Mouse (Mus musculus) lung, postnatal 14 days (tissue): ENCODE measurements around the gene Tmem177.

ENCODE experiments used
- DNase-seq: peaks from one replicate; pipeline ENCODE4 v3.0.0; 2021

The Tmem177 gene

DNA sequence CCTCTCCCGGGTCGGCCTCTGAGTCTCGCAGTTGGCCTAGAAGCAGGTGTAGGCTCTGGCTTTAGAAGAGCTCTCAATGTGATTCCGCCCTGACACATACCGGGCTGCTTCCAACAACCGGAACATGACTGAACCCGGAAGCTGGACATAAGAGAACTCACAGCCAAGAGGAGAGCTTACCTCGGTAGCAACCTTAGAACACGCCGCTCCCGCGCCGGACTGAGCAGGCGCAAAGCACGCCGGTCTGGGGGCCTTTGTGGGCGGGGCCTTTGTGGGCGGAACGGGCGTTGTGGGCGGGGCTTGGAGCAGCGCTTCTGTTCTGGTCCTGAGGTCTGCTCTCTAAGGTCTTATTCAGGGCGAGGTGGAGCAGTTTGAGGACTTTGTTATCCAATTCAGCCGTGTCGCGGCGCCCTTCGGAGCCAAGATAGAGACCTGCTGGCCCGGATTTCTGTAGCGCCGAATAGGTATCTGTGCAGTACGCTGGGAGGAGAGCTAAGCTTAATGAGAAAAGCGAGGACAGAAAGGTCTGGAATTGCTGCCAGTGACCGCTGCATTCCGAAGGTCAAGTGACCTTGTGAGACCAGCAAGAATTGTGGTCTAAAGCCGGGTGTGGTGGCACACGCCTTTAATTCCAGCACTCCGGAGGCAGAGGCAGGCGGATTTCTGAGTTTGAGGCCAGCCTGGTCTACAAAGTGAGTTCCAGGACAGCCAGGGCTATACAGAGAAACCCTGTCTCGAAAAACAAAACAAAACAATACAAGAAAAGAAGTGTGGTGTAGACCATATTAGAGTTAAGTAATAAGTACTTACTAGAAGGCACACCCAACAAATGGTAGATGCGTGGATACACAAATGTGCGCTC is at the start of gene Tmem177:
TSS of gene Tmem177 (minus strand) at position 256 of the 862 bp plus-strand sequence.
- peak; percentile 98 for DNase-seq

GRCm38 (mm10) chr1:119959920-119960319 is 46.9 kb upstream of the Tmem177 start:
- no peak for DNase-seq

GRCm38 (mm10) chr1:119959464-119959863 is 46.5 kb upstream of the Tmem177 start:
- no peak for DNase-seq

GRCm38 (mm10) chr1:119957716-119958222 is 44.8 kb upstream of the Tmem177 start:
- DNase-seq: no peak

DNA sequence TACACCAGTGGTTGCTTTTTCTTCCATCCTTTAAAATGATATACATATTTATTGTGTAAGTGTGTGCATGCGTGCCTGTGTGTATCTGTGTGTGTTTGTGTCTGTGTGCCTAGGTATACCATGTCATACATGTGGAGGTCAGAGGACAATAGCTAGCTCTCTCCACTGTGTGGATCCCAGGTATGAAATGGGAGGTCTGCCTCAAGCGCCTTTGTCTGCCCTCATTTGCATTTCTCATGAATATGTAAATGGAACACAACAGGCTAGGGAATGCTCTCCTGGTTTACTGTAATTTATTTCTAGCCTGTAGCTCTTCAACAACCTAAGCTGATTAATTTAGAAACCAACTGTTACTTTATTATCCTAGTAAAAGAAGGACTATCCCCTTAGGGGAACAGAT is 41.7 kb upstream of the Tmem177 start:
- no peak for DNase-seq

- no peak for DNase-seq
Measured at GRCm38 (mm10) chr1:119953456-119953855, 40.4 kb upstream of the Tmem177 start.

DNA sequence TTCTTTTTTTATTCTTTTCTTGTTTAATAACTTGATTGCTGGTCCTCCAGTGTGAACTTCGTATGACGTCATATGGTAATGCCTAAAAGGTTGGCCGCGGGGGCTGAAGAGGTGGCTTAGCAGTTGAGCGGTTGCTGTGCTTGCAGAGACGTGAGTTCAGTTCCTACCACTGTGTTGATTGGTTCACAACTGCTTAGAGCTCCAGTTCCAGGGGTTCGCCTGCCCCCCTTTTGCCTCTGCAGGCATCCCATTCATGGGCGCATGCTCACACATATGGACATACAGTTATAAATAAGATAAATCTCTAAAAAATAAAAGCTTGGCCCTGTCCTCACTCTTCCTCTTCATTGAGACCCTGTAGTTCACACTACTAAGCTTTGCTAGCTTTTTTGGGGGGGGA is 37.1 kb upstream of the Tmem177 start:
- no peak for DNase-seq

- no peak for DNase-seq
Measured at GRCm38 (mm10) chr1:119936861-119937260, 23.9 kb upstream of the Tmem177 start.

DNA sequence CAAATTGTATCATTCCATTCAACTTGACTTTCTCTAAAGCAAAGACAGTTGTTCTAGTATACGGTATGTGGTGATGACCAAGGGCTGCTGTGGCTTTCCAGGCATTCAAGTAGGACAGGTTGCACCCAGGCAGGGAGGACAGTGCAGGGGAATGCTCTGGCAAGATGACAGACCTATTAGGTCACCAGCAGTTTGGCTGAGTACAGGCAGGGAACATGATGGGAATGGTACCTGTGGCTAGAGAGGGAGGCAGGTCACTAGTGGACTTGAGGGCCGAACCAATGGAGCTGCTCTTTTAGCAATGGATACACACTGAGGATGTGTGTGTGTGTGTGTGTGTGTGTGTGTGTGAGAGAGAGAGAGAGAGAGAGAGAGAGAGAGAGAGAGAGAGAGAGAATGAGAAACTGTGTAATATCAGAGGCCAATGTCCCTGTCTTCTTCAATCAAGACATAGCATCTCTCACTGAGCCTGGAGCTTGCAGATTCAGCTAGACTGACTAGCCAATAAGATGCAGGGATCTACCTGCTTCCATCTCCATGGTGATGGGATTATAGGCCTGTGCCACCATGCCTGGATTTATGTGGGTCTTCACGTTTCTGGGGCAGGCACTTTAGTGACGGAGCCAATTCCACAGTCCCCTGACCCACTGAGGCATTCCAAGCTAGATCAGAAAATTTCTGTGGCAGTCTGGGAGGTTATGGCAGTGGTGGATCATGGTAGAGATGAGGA is 18.6 kb upstream of the Tmem177 start:
- no peak for DNase-seq

- DNase-seq: peak; percentile 4
Measured at GRCm38 (mm10) chr1:119929715-119930114, 16.7 kb upstream of the Tmem177 start.

DNA sequence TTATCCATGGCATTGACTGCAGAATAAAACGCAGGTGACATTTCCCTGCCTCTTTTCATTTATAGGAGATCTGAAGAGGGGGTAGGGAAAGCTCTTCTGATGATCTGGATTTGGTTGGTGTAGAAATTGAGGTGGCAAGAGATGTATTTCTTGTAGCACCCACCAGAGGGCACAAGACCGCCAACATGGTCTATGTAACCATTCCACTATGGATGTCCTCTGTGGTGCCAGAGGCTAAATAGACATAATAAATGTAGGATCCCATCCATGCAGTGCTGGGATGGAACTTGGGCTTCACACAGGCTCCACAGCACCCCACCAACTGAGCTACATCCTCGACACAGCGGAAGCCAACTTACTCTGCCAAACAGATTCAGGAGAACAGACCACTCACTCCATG is 6.3 kb upstream of the Tmem177 start:
- peak; percentile 26 for DNase-seq

GRCm38 (mm10) chr1:119916823-119917371 is 3.9 kb upstream of the Tmem177 start:
- no peak for DNase-seq

GRCm38 (mm10) chr1:119907206-119907748 is 5.7 kb downstream of the Tmem177 start:
- DNase-seq: no peak

DNA sequence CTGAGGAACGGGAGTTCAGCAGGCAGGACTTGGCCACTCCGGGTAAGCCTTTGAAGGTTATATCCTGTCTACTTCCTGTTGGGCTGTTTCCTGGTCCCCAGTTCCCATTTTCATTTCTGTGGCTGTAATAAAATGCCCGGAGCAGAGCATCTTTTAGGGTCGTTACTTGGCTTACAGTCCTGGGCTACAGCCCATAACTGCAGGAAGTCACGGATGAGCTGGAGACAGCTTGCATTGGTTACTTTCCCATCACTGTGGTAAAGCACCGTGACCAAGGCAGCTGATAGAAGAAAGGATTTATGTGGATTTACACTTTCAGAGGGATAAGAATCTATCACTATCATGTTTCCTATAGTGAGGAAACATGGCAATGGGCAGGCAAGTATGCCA is 9.8 kb downstream of the Tmem177 start:
- DNase-seq: no peak

DNA sequence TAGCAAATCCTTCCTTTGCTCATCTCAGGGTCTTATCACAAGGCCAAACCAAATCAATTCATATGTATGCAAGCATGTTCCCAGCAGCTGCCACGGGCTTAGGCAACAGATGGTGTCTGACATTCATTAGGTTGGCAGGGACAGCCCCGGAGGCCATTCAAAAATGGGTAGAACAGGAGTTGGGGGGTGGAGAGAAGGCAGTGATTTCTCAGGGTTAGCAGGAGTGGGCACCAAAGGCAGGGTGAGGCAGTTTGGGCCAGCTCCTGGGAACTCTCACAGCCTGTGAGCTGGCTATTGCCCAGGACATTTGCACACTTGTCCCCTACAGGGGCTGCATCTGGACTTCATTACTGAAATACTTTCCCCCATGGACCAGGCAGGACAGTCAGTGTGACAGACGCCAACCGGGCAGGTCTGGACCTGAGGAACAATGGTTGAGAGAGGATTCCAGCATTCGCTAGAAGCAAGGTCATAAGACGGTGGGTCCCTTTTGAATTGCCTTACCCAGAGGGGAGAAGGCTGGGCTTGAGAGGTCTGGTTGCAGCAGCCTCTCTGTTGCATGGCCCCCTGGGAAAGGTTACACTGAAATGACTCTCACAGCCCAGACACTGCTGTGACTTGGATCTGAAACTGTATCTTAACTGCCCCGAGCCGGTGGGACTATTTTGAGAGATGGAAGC is 10.3 kb downstream of the Tmem177 start:
- no peak for DNase-seq

DNA sequence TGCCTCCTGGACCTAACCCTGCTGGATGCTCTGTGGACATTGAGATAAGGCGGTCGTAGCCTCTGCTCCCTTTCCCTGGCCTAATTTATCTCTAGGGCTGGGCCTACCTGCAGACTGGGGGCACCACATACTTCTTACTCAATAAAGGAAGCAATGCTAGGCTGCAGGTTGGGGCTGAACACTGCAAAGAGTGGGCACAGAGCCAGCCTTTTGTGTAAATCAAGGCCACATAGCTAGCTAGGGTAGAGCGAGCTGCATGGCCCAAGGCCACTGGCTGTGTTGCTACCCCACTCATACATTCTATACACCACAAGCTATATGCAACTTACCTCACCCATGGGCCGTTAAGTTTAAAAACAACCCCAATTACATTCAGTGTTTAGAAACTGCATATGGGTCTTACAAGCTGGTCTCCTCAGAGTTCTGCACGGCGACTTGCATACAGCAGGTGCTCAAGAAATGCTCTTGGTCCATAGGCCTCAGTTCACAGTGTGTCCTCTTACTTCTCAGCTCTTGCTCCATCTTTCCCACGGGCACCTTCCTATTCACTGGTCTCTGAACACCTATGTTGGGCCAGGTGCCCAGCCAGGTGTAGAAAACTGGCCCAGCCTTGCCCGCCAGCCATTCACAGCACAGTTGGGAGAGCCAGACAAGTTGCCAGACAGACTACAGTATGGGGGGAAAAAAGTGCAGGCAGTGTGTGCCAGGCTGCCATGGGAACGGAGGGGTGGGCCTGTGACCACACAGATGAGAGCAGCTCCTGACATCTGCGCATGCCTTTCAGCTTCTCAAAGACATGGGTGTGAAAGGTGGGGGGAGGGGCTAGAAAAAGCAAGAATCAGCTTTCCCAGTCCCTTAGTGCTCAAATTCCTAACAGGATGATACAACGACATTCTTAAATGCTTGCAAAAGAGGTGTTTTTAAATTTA is 13.5 kb downstream of the Tmem177 start:
- DNase-seq: no peak

DNA sequence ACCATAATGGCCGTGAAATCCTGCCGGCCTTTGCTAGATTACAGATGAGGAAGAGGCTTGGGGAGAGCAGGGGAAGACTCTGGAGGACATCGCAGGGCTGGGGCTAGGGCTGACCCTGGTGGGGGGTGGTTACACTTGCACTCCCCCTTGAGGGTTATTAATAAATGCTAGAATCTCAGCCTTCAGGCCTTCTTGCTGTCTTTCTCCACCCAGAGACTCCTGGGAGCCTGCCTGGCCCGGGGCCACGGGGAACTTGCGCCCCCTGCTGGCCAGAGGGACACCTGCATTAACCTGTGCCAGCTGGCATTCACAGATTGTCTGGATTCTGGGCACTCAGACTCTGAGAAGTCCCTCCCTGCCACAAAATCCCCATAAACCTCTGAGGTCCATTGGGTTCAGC is 18.1 kb downstream of the Tmem177 start:
- DNase-seq: peak; percentile 74

GRCm38 (mm10) chr1:119893600-119893999 is 19.4 kb downstream of the Tmem177 start:
- no peak for DNase-seq

- no peak for DNase-seq
Measured at GRCm38 (mm10) chr1:119892933-119893332, 20.1 kb downstream of the Tmem177 start.

GRCm38 (mm10) chr1:119891865-119892264 is 21.1 kb downstream of the Tmem177 start:
- DNase-seq: no peak

DNA sequence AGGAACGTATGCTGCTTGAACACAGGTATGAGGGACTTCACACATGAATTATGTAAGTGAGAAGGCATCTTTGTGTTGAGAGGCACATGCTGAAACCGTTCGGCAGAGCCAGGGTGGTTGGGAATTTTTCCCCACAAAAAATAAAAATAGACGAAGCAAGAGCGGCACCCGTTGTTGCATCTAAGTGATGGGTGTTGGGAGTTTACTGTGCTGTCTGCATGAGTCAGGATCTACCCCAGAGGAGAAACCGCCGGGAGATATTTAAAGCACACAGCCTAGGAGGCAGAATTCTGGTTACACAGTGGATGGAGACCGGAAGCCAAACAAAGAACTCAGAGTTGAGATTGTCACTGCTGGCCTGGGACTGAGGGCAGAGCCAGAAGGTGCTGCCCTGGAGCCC is 21.9 kb downstream of the Tmem177 start:
- DNase-seq: no peak

GRCm38 (mm10) chr1:119889347-119889746 is 23.7 kb downstream of the Tmem177 start:
- no peak for DNase-seq
